Mouse (Mus musculus): Measurements from ENCODE around the gene Fmn2. TPM values are rescaled to one million over a fixed set of nuclear protein-coding genes. Genes with fewer than 3 reads are reported as not detected.

The Fmn2 gene
- polyA plus RNA-seq, 1 experiment from 2014 or later = 8.2 TPM

DNA sequence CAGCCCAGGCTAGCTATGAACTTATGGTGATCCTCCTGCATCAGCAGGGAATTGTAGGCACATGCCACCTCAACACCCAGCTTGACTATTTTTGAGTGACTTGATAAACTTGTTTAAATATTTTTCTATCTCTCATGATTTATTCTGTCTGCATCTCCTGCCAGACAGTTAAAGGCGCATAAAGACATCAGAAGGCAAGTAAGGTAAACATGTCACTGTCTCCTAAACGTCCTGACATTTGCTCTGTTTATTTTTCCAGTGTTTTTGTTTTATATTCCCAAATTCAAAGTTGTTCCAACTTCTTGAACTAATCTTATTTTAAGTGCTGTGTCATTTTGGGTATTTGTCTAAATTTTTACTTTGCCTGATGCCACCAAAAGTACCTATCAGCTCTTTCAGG lies 264.1 kb downstream of the Fmn2 start:
- H3K36me3 ChIP-seq (ENCODE audit: control insufficient read depth, insufficient read depth, low read length) = no peaks in the 10 kb centered on the region
- no peak for ATAC-seq (ENCODE audit: low FRiP score)
- no peaks in the 10 kb centered on the region for H3K4me1 ChIP-seq (ENCODE audit: control insufficient read depth, insufficient read depth, low read length)
- WGBS = 71% methylated on average over 2 of the region's 2 CpGs
- no peaks in the 10 kb centered on the region for H3K27me3 ChIP-seq (ENCODE audit: control insufficient read depth, insufficient read depth, low read length)
- no peak overlapping the region for H3K4me2 ChIP-seq
- DNase-seq (ENCODE audit: low spot score, missing footprints) = no peak
- no peak overlapping the region for H3K27ac ChIP-seq (ENCODE audit: low read depth, low read length)
- no peaks in the 10 kb centered on the region for H3K9me3 ChIP-seq (ENCODE audit: control insufficient read depth, low read length)
- H3K4me3 ChIP-seq (ENCODE audit: low read depth, low read length) = no peak overlapping the region
- no peak overlapping the region for H3K9ac ChIP-seq (ENCODE audit: low read length)

DNA sequence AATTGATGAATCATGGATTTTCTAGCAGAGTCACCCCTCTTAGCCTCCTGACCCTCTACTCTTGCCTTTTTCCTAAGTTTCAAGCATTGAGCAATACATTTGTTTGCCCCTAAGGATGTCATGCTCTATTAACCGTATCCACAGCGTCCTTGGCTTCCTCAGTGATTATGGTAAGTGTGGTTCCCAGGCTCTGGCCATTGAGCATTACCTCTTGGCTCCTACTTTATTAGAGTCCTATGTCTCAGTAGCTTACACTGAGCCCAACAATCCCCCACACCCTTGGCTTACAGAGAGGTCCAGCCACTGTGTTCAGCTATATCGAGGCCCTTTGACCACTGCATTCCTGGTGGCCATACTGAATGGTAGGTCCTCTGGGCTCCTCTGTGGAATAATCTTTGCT lies 265.2 kb downstream of the Fmn2 start:
- Histone ChIP-seq H3K4me3 (ENCODE audit: low read depth, low read length) (no peak overlapping the region), H3K4me2 (no peak overlapping the region), H3K9me3 (ENCODE audit: control insufficient read depth, low read length) (no peaks in the 10 kb centered on the region), H3K9ac (ENCODE audit: low read length) (no peak overlapping the region), H3K27me3 (ENCODE audit: control insufficient read depth, insufficient read depth, low read length) (no peaks in the 10 kb centered on the region), H3K27ac (ENCODE audit: low read depth, low read length) (no peak overlapping the region), H3K4me1 (ENCODE audit: control insufficient read depth, insufficient read depth, low read length) (no peaks in the 10 kb centered on the region), H3K36me3 (ENCODE audit: control insufficient read depth, insufficient read depth, low read length) (no peaks in the 10 kb centered on the region)
- DNase-seq (ENCODE audit: low spot score, missing footprints) (peak; percentile 80), ATAC-seq (ENCODE audit: low FRiP score) (no peak)
- WGBS = 73% methylated on average over 3 of the region's 3 CpGs

DNA sequence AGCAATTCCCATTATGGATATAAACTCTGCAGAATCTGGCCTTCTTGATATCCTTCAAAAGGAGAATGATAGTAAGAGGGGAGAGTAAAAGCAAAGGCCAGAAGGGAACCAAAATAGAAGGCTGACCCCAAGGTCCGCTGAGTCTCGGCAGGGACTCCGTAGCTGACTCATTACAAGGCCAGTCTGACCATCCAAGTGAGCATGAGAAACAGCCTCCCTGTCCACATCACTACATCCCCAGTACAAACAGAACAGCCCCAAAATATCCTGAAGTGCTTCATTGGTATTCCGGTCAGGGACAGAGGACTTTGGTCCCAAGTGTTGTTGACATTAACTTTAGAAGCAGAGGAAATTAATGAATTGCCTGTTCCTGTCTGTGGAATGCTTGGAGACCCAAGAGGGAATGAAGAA lies 270.3 kb downstream of the Fmn2 start:
- no peaks in the 10 kb centered on the region for H3K27me3 ChIP-seq (ENCODE audit: control insufficient read depth, insufficient read depth, low read length)
- DNase-seq (ENCODE audit: low spot score, missing footprints) = peak; percentile 81
- H3K4me2 ChIP-seq = no peak overlapping the region
- no peak overlapping the region for H3K4me3 ChIP-seq (ENCODE audit: low read depth, low read length)
- 0 out of 2 replicates have a peak, but pooled peaks have one; percentile 40 for ATAC-seq (ENCODE audit: low FRiP score)
- H3K9ac ChIP-seq (ENCODE audit: low read length) = no peak overlapping the region
- 59% methylated on average over 4 of the region's 4 CpGs for WGBS
- H3K36me3 ChIP-seq (ENCODE audit: control insufficient read depth, insufficient read depth, low read length) = no peaks in the 10 kb centered on the region
- H3K9me3 ChIP-seq (ENCODE audit: control insufficient read depth, low read length) = no peaks in the 10 kb centered on the region
- H3K27ac ChIP-seq (ENCODE audit: low read depth, low read length) = no peak overlapping the region
- no peaks in the 10 kb centered on the region for H3K4me1 ChIP-seq (ENCODE audit: control insufficient read depth, insufficient read depth, low read length)

DNA sequence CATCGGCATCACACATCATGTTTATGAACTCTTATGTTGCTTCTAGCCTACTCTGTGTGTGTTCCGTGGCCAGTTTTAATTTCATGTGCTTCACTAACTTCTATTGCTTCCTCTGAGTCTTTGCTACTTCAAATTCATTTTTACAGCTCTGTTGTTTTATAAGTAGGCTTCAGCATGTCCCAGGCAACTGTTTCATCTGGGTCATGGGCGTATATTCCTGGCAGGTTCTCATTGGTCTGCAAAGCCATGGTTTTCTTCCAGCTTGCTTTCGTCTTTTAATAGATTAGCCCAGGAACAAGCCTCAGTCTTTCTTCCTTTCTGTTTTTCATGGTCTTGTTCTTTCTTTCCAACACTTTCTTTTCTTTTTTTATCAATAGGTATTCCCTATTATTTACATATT lies 279.4 kb downstream of the Fmn2 start:
- H3K4me2 ChIP-seq = no peak overlapping the region
- no peak overlapping the region for H3K27ac ChIP-seq (ENCODE audit: low read depth, low read length)
- no peak for ATAC-seq (ENCODE audit: low FRiP score)
- no peaks in the 10 kb centered on the region for H3K27me3 ChIP-seq (ENCODE audit: control insufficient read depth, insufficient read depth, low read length)
- no peaks in the 10 kb centered on the region for H3K9me3 ChIP-seq (ENCODE audit: control insufficient read depth, low read length)
- no peaks in the 10 kb centered on the region for H3K36me3 ChIP-seq (ENCODE audit: control insufficient read depth, insufficient read depth, low read length)
- no peak overlapping the region for H3K9ac ChIP-seq (ENCODE audit: low read length)
- WGBS = 94% methylated on average over 4 of the region's 4 CpGs
- no peak overlapping the region for H3K4me3 ChIP-seq (ENCODE audit: low read depth, low read length)
- no peaks in the 10 kb centered on the region for H3K4me1 ChIP-seq (ENCODE audit: control insufficient read depth, insufficient read depth, low read length)
- DNase-seq (ENCODE audit: low spot score, missing footprints) = peak; percentile 45

DNA sequence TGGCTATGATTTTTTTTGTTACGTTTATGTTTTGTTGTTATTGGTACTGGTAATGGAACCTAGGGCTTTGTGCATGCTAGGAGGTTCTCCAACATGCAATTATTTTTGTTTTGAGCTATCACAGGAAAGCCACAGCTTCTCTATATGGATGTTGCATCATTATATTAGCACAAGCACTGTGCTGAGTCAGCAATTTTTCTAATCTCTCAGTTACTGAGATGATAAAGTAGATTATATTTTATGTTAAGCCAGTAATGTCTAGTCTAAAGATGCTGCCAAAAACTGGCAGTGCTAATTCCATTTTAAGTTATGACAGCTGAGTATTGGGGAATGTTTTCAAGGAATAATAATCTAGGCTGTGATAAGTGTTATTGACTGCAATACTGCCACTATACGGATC lies 287.0 kb downstream of the Fmn2 start:
- Histone ChIP-seq H3K36me3 (ENCODE audit: control insufficient read depth, insufficient read depth, low read length) (no peaks in the 10 kb centered on the region), H3K4me2 (no peak overlapping the region), H3K4me3 (ENCODE audit: low read depth, low read length) (no peak overlapping the region), H3K9me3 (ENCODE audit: control insufficient read depth, low read length) (no peaks in the 10 kb centered on the region), H3K27ac (ENCODE audit: low read depth, low read length) (no peak overlapping the region), H3K9ac (ENCODE audit: low read length) (no peak overlapping the region), H3K27me3 (ENCODE audit: control insufficient read depth, insufficient read depth, low read length) (no peaks in the 10 kb centered on the region), H3K4me1 (ENCODE audit: control insufficient read depth, insufficient read depth, low read length) (no peaks in the 10 kb centered on the region)
- ATAC-seq (ENCODE audit: low FRiP score) = no peak
- DNase-seq (ENCODE audit: low spot score, missing footprints) = no peak
- WGBS = 90% methylated on average over 2 of the region's 2 CpGs

DNA sequence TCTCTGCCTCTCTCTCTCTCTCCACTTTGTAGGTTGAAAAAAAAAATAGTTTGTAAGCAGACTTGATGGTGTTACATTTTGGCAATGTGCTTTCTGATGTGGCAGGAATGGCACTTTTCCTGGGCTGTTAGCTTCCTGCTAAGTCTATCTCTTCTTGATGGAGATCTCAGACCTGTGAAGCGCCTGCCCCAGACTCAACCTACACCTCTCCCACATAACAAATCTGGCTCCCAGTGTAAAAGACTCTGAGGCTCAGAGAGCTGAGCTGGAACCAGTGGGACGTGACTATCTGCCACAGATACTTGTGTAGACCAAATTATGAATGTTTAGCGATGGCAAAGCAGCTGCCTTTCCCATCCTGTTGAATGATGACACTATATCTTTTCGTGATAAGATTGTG lies 310.2 kb downstream of the Fmn2 start:
- H3K36me3 ChIP-seq (ENCODE audit: control insufficient read depth, insufficient read depth, low read length) = no peaks in the 10 kb centered on the region
- DNase-seq (ENCODE audit: low spot score, missing footprints) (no peak), ATAC-seq (ENCODE audit: low FRiP score) (no peak)
- no peak overlapping the region for H3K4me2 ChIP-seq
- H3K27ac ChIP-seq (ENCODE audit: low read depth, low read length) = no peak overlapping the region
- H3K4me1 ChIP-seq (ENCODE audit: control insufficient read depth, insufficient read depth, low read length) = no peaks in the 10 kb centered on the region
- no peaks in the 10 kb centered on the region for H3K9me3 ChIP-seq (ENCODE audit: control insufficient read depth, low read length)
- H3K4me3 ChIP-seq (ENCODE audit: low read depth, low read length) = no peak overlapping the region
- H3K9ac ChIP-seq (ENCODE audit: low read length) = no peak overlapping the region
- WGBS = 95% methylated on average over 4 of the region's 4 CpGs
- no peaks in the 10 kb centered on the region for H3K27me3 ChIP-seq (ENCODE audit: control insufficient read depth, insufficient read depth, low read length)

DNA sequence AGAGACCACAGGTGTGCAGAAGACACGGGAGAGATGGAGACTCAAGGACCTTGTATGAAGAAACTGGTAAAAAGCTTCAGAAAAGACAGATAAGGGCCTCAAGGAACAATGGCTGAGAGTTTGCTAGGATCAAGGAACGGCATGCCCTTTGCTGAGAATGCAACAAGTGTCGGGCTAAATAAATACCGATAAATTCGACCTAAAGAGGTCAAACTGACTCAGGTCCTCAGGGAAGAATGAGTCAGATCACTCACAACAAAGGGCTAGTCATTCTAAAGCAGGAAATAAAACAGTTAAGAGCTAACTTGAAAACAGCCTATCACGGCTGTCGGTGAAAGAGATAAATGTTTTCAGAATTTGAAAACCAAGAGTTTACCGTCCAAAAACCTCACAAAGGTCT lies 324.9 kb downstream of the Fmn2 start:
- no peak for DNase-seq (ENCODE audit: low spot score, missing footprints)

DNA sequence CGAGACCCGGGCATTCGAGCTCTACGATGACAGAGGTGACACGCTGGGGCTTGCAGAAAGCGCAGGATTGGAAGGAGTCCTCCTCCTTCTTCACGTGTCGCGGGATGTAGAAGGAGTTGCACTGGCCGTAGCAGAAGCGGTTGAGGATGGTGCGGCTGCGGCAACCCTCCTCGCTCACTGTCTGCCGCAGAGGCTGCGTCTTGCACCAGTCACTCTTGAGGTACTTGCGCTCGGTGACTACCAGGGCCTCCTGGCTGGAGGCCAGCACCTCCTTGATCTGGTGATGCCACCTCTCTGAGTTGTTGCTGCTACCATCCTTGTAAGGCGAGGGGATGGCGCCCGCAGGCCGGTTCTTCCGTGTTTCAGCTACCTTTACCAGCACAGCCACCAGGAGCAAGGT lies 335.2 kb downstream of the Fmn2 start:
- Histone ChIP-seq H3K27ac (ENCODE audit: low read depth, low read length) (no peak overlapping the region), H3K4me3 (ENCODE audit: low read depth, low read length) (no peak overlapping the region), H3K9me3 (ENCODE audit: control insufficient read depth, low read length) (no peaks in the 10 kb centered on the region), H3K9ac (ENCODE audit: low read length) (no peak overlapping the region), H3K4me2 (no peak overlapping the region), H3K36me3 (ENCODE audit: control insufficient read depth, insufficient read depth, low read length) (no peaks in the 10 kb centered on the region), H3K4me1 (ENCODE audit: control insufficient read depth, insufficient read depth, low read length) (no peaks in the 10 kb centered on the region), H3K27me3 (ENCODE audit: control insufficient read depth, insufficient read depth, low read length) (no peaks in the 10 kb centered on the region)
- 93% methylated on average over 23 of the region's 23 CpGs for WGBS
- DNase-seq (ENCODE audit: low spot score, missing footprints) (no peak), ATAC-seq (ENCODE audit: low FRiP score) (no peak)

More for the DNA sequence above, 324.9 kb downstream of the Fmn2 start:
- H3K36me3 ChIP-seq (ENCODE audit: control insufficient read depth, insufficient read depth, low read length) = no peaks in the 10 kb centered on the region
- H3K27ac ChIP-seq (ENCODE audit: low read depth, low read length) = no peak overlapping the region
- no peaks in the 10 kb centered on the region for H3K4me1 ChIP-seq (ENCODE audit: control insufficient read depth, insufficient read depth, low read length)
- H3K27me3 ChIP-seq (ENCODE audit: control insufficient read depth, insufficient read depth, low read length) = no peaks in the 10 kb centered on the region
- no peak overlapping the region for H3K9ac ChIP-seq (ENCODE audit: low read length)
- no peak for ATAC-seq (ENCODE audit: low FRiP score)
- 60% methylated on average over 8 of the region's 8 CpGs for WGBS
- H3K9me3 ChIP-seq (ENCODE audit: control insufficient read depth, low read length) = no peaks in the 10 kb centered on the region
- no peak overlapping the region for H3K4me2 ChIP-seq
- H3K4me3 ChIP-seq (ENCODE audit: low read depth, low read length) = no peak overlapping the region

DNA sequence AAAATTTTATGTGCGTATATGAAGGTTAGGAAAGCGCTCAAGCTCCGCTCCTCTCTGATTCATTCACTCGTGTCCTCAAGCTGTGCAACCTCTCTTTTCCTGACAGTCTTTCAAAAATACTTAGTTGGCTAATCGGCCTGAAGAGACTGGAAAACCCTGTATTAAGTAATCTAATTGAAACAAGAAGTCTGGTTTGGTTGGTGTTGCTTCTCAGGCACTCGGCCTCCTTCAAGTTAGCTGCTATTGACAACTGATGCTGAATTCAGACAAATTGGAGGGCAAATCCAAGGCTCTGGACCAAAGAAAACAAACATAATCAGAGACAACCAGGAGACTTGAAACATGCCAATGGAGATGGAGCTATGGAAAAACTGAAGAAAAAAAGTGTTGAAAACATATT lies 343.2 kb downstream of the Fmn2 start:
- WGBS = 87% methylated on average over 6 of the region's 6 CpGs
- no peaks in the 10 kb centered on the region for H3K27me3 ChIP-seq (ENCODE audit: control insufficient read depth, insufficient read depth, low read length)
- ATAC-seq (ENCODE audit: low FRiP score) = no peak

DNA sequence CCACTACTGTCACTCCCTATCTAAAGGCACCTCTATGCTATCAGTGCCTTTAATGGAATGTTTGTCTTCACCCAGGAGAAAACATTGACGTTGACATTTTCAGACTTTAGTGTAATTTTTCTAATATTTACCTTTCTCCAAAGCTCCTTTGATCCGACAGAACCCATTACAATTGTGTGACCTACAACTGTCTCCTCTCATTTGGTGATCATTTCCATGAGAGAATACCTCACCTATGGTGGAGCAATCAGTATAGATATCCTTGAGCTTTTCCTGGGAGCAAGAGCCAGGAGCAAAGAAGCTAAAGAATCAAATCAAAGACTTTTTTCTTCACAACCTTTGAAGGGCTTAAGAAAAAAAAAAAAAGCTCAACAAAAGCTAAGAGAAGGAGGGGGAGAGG lies 354.6 kb downstream of the Fmn2 start:
- Histone ChIP-seq H3K4me3 (ENCODE audit: low read depth, low read length) (no peak overlapping the region), H3K9ac (ENCODE audit: low read length) (no peak overlapping the region), H3K27ac (ENCODE audit: low read depth, low read length) (no peak overlapping the region), H3K27me3 (ENCODE audit: control insufficient read depth, insufficient read depth, low read length) (no peaks in the 10 kb centered on the region), H3K4me2 (no peak overlapping the region), H3K4me1 (ENCODE audit: control insufficient read depth, insufficient read depth, low read length) (no peaks in the 10 kb centered on the region), H3K36me3 (ENCODE audit: control insufficient read depth, insufficient read depth, low read length) (no peaks in the 10 kb centered on the region), H3K9me3 (ENCODE audit: control insufficient read depth, low read length) (no peaks in the 10 kb centered on the region)
- WGBS = 78% methylated on average over 2 of the region's 2 CpGs
- ATAC-seq (ENCODE audit: low FRiP score) = no peak
- DNase-seq (ENCODE audit: low spot score, missing footprints) = no peak

More for the DNA sequence above, 343.2 kb downstream of the Fmn2 start:
- Histone ChIP-seq H3K4me2 (no peak overlapping the region), H3K9ac (ENCODE audit: low read length) (no peak overlapping the region), H3K4me3 (ENCODE audit: low read depth, low read length) (no peak overlapping the region), H3K4me1 (ENCODE audit: control insufficient read depth, insufficient read depth, low read length) (no peaks in the 10 kb centered on the region), H3K9me3 (ENCODE audit: control insufficient read depth, low read length) (no peaks in the 10 kb centered on the region), H3K36me3 (ENCODE audit: control insufficient read depth, insufficient read depth, low read length) (no peaks in the 10 kb centered on the region), H3K27ac (ENCODE audit: low read depth, low read length) (no peak overlapping the region)
- no peak for DNase-seq (ENCODE audit: low spot score, missing footprints)
